Mouse (Mus musculus): ENCODE measurements at regions not wholly inside any gene's neighbourhood (a gene's known extent, or its start where the extent isn't known, plus 50 kb on each side); places are given as distances from the start of the nearest gene placed in this dataset.

GRCm38 (mm10) chr11:52525446-52525845, 129.2 kb downstream of the 9530068E07Rik start:
- no peak overlapping the region for H3K4me2 ChIP-seq (ENCODE audit: low read depth, low read length)
- no peaks in the 10 kb centered on the region for H3K36me3 ChIP-seq (replicated peaks; ENCODE audit: control insufficient read depth, insufficient read depth, low read depth, low read length)
- H3K9ac ChIP-seq (replicated peaks; ENCODE audit: low read length), result no peak overlapping the region
- no peak for ATAC-seq (replicated peaks; ENCODE audit: insufficient number of reproducible peaks, low FRiP score, low TSS enrichment, low read depth)
- H3K4me3 ChIP-seq (ENCODE audit: low read depth, low read length), result no peak overlapping the region
- no peaks in the 10 kb centered on the region for H3K4me1 ChIP-seq (ENCODE audit: control insufficient read depth, insufficient read depth, low read length)
- 54% methylated on average over 6 of the region's 6 CpGs for WGBS
- H3K27ac ChIP-seq (replicated peaks; ENCODE audit: low read depth, low read length), result no peak overlapping the region
- no peaks in the 10 kb centered on the region for H3K27me3 ChIP-seq (ENCODE audit: control insufficient read depth, insufficient read depth, low read length)
- DNase-seq (ENCODE audit: low spot score), result no peak
- no peaks in the 10 kb centered on the region for H3K9me3 ChIP-seq (replicated peaks; ENCODE audit: control insufficient read depth, low read length)

- Histone ChIP-seq H3K9me3 (replicated peaks; ENCODE audit: control insufficient read depth, low read length) (no peaks in the 10 kb centered on the region), H3K4me1 (ENCODE audit: control insufficient read depth, insufficient read depth, low read length) (no peaks in the 10 kb centered on the region), H3K4me2 (ENCODE audit: low read depth, low read length) (no peak overlapping the region), H3K4me3 (ENCODE audit: low read depth, low read length) (no peak overlapping the region), H3K27me3 (ENCODE audit: control insufficient read depth, insufficient read depth, low read length) (no peaks in the 10 kb centered on the region), H3K36me3 (replicated peaks; ENCODE audit: control insufficient read depth, insufficient read depth, low read depth, low read length) (no peaks in the 10 kb centered on the region), H3K27ac (replicated peaks; ENCODE audit: low read depth, low read length) (no peak overlapping the region), H3K9ac (replicated peaks; ENCODE audit: low read length) (no peak overlapping the region)
- ATAC-seq (replicated peaks; ENCODE audit: insufficient number of reproducible peaks, low FRiP score, low TSS enrichment, low read depth), result no peak
- DNase-seq (ENCODE audit: low spot score), result no peak
- 80% methylated on average over 6 of the region's 6 CpGs for WGBS
Observed at GRCm38 (mm10) chr11:52526306-52526705, 130.1 kb downstream of the 9530068E07Rik start.

DNA sequence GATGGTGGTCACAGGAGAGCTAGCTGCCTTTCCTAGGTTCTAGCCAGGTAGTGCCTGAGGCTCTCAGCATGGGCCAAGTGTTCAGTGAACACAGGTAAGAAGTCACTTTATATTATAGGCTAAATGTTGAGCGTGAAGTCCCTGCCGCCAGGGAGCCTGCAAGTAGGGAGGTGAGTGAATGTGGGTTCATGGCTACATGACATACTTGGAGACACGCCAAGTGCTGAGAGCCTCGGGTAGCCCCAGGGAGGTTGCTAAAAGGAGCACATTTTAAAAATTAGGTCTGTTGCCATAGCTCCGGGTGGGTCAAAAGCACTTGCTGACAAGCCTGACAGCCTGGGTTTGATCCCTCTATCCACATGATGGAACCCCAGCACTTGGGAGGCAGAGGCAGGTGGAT, 137.2 kb downstream of the 9530068E07Rik start:
- Histone ChIP-seq H3K9ac (replicated peaks; ENCODE audit: low read length) (no peak overlapping the region), H3K4me3 (ENCODE audit: low read depth, low read length) (no peak overlapping the region), H3K36me3 (replicated peaks; ENCODE audit: control insufficient read depth, insufficient read depth, low read depth, low read length) (no peaks in the 10 kb centered on the region), H3K27me3 (ENCODE audit: control insufficient read depth, insufficient read depth, low read length) (no peaks in the 10 kb centered on the region), H3K9me3 (replicated peaks; ENCODE audit: control insufficient read depth, low read length) (no peaks in the 10 kb centered on the region), H3K4me2 (ENCODE audit: low read depth, low read length) (no peak overlapping the region), H3K27ac (replicated peaks; ENCODE audit: low read depth, low read length) (no peak overlapping the region), H3K4me1 (ENCODE audit: control insufficient read depth, insufficient read depth, low read length) (peaks cover 2% of the 10 kb centered on the region; the same call in 1 of the 2 replicates)
- DNase-seq (ENCODE audit: low spot score) (no peak), ATAC-seq (replicated peaks; ENCODE audit: insufficient number of reproducible peaks, low FRiP score, low TSS enrichment, low read depth) (no peak)
- WGBS, result 69% methylated on average over 5 of the region's 5 CpGs

DNA sequence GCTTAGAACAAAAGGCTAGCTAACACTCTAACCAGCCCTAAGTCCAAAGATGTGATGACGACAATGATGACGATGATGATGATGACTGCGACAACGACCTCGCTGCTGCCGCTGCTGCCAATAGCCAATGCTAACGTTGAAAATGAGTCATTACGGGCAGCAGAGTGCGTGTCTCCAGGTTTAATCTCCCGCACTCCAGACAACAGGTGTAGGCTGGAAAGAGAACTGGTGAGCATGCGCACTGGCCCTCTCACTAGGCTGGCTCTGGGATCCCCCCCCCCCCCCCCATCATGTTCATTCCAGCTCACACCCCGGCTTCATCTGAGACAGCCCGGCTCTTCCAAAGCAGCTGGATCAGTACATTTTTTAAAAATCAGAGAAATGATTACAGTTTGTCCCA, 138.4 kb downstream of the 9530068E07Rik start:
- Histone ChIP-seq H3K27me3 (ENCODE audit: control insufficient read depth, insufficient read depth, low read length) (no peaks in the 10 kb centered on the region), H3K4me2 (ENCODE audit: low read depth, low read length) (no peak overlapping the region), H3K27ac (replicated peaks; ENCODE audit: low read depth, low read length) (no peak overlapping the region), H3K9ac (replicated peaks; ENCODE audit: low read length) (no peak overlapping the region), H3K36me3 (replicated peaks; ENCODE audit: control insufficient read depth, insufficient read depth, low read depth, low read length) (no peaks in the 10 kb centered on the region), H3K4me3 (ENCODE audit: low read depth, low read length) (no peak overlapping the region), H3K4me1 (ENCODE audit: control insufficient read depth, insufficient read depth, low read length) (peaks cover 2% of the 10 kb centered on the region; the same call in 1 of the 2 replicates), H3K9me3 (replicated peaks; ENCODE audit: control insufficient read depth, low read length) (no peaks in the 10 kb centered on the region)
- no peak for DNase-seq (ENCODE audit: low spot score)
- no peak for ATAC-seq (replicated peaks; ENCODE audit: insufficient number of reproducible peaks, low FRiP score, low TSS enrichment, low read depth)
- 59% methylated on average over 13 of the region's 13 CpGs for WGBS

GRCm38 (mm10) chr11:52536211-52536610, 140.0 kb downstream of the 9530068E07Rik start:
- WGBS, result 77% methylated on average over 2 of the region's 2 CpGs
- DNase-seq (ENCODE audit: low spot score) (no peak), ATAC-seq (replicated peaks; ENCODE audit: insufficient number of reproducible peaks, low FRiP score, low TSS enrichment, low read depth) (no peak)
- H3K27ac ChIP-seq (replicated peaks; ENCODE audit: low read depth, low read length), result no peak overlapping the region
- no peaks in the 10 kb centered on the region for H3K27me3 ChIP-seq (ENCODE audit: control insufficient read depth, insufficient read depth, low read length)
- H3K9me3 ChIP-seq (replicated peaks; ENCODE audit: control insufficient read depth, low read length), result no peaks in the 10 kb centered on the region
- H3K4me3 ChIP-seq (ENCODE audit: low read depth, low read length), result no peak overlapping the region
- H3K36me3 ChIP-seq (replicated peaks; ENCODE audit: control insufficient read depth, insufficient read depth, low read depth, low read length), result no peaks in the 10 kb centered on the region
- no peak overlapping the region for H3K4me2 ChIP-seq (ENCODE audit: low read depth, low read length)
- H3K4me1 ChIP-seq (ENCODE audit: control insufficient read depth, insufficient read depth, low read length), result peaks cover 2% of the 10 kb centered on the region; the same call in 1 of the 2 replicates
- no peak overlapping the region for H3K9ac ChIP-seq (replicated peaks; ENCODE audit: low read length)

- H3K27ac ChIP-seq (replicated peaks; ENCODE audit: low read depth, low read length), result no peak overlapping the region
- WGBS, result 67% methylated on average over 11 of the region's 11 CpGs
- no peak for DNase-seq (ENCODE audit: low spot score)
- no peaks in the 10 kb centered on the region for H3K27me3 ChIP-seq (ENCODE audit: control insufficient read depth, insufficient read depth, low read length)
- no peak for ATAC-seq (replicated peaks; ENCODE audit: insufficient number of reproducible peaks, low FRiP score, low TSS enrichment, low read depth)
- H3K4me1 ChIP-seq (ENCODE audit: control insufficient read depth, insufficient read depth, low read length), result peaks cover 2% of the 10 kb centered on the region; the same call in 1 of the 2 replicates
- no peak overlapping the region for H3K9ac ChIP-seq (replicated peaks; ENCODE audit: low read length)
- H3K4me2 ChIP-seq (ENCODE audit: low read depth, low read length), result no peak overlapping the region
- H3K36me3 ChIP-seq (replicated peaks; ENCODE audit: control insufficient read depth, insufficient read depth, low read depth, low read length), result no peaks in the 10 kb centered on the region
- H3K4me3 ChIP-seq (ENCODE audit: low read depth, low read length), result no peak overlapping the region
- no peaks in the 10 kb centered on the region for H3K9me3 ChIP-seq (replicated peaks; ENCODE audit: control insufficient read depth, low read length)
Observed at GRCm38 (mm10) chr11:52536841-52537240, 140.6 kb downstream of the 9530068E07Rik start.

DNA sequence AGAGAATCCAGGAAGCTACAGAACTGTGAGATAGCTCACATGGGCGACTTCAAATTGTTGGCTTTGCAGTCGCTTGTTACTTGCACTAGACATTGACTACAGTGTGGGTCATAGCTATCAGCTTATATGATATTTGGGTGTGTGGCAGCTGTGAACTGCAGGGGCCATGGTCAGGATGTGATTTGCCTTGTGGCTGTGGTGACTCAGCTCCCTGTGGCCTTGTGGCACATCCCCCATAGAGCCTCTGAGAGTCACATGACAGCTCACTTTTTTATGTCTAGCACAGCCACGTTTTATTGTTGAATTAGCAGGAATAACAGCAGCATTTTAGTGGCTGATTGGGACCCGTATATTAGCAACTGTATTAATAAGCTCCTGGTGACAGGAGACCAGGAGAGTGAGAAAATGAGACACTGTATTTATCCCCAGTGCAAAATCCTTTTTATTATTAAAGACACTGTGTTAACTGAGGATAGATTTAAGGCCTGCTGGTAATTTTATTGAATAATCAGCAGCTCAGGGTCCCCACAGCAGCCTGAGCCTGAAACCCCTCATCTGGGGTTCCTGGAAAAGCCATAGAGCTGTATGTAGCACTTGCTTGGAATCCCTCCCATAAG, 141.7 kb downstream of the 9530068E07Rik start:
- WGBS, result 74% methylated on average over 4 of the region's 4 CpGs

GRCm38 (mm10) chr11:52541210-52541609, 145.0 kb downstream of the 9530068E07Rik start:
- no peaks in the 10 kb centered on the region for H3K4me1 ChIP-seq (ENCODE audit: control insufficient read depth, insufficient read depth, low read length)
- no peak overlapping the region for H3K27ac ChIP-seq (replicated peaks; ENCODE audit: low read depth, low read length)
- no peaks in the 10 kb centered on the region for H3K27me3 ChIP-seq (ENCODE audit: control insufficient read depth, insufficient read depth, low read length)
- WGBS, result 79% methylated on average over 5 of the region's 5 CpGs
- H3K9ac ChIP-seq (replicated peaks; ENCODE audit: low read length), result no peak overlapping the region
- no peak overlapping the region for H3K4me2 ChIP-seq (ENCODE audit: low read depth, low read length)
- H3K9me3 ChIP-seq (replicated peaks; ENCODE audit: control insufficient read depth, low read length), result no peaks in the 10 kb centered on the region
- DNase-seq (ENCODE audit: low spot score), result no peak
- ATAC-seq (replicated peaks; ENCODE audit: insufficient number of reproducible peaks, low FRiP score, low TSS enrichment, low read depth), result no peak
- H3K36me3 ChIP-seq (replicated peaks; ENCODE audit: control insufficient read depth, insufficient read depth, low read depth, low read length), result no peaks in the 10 kb centered on the region
- H3K4me3 ChIP-seq (ENCODE audit: low read depth, low read length), result no peak overlapping the region

More for the DNA sequence above, 141.7 kb downstream of the 9530068E07Rik start:
- Histone ChIP-seq H3K27me3 (ENCODE audit: control insufficient read depth, insufficient read depth, low read length) (no peaks in the 10 kb centered on the region), H3K9me3 (replicated peaks; ENCODE audit: control insufficient read depth, low read length) (no peaks in the 10 kb centered on the region), H3K4me2 (ENCODE audit: low read depth, low read length) (no peak overlapping the region), H3K4me1 (ENCODE audit: control insufficient read depth, insufficient read depth, low read length) (peaks cover 2% of the 10 kb centered on the region; the same call in 1 of the 2 replicates), H3K27ac (replicated peaks; ENCODE audit: low read depth, low read length) (no peak overlapping the region), H3K4me3 (ENCODE audit: low read depth, low read length) (no peak overlapping the region), H3K36me3 (replicated peaks; ENCODE audit: control insufficient read depth, insufficient read depth, low read depth, low read length) (no peaks in the 10 kb centered on the region), H3K9ac (replicated peaks; ENCODE audit: low read length) (no peak overlapping the region)
- no peak for ATAC-seq (replicated peaks; ENCODE audit: insufficient number of reproducible peaks, low FRiP score, low TSS enrichment, low read depth)
- no peak for DNase-seq (ENCODE audit: low spot score)
